Comparison of ENCODE assay signal across 20 mouse cellular contexts in genomic region chr3:24992577-24992976, GRCm38 (mm10).
DNase-seq lines count a peak whose midpoint lies in the region; ATAC-seq and TF ChIP-seq lines count a peak whose summit lies in the region.
"Had no signal": no experiment of that assay in that cellular context is flagged by ENCODE, and none has a peak within 500 bp of the region (broad histone marks: within the 10 kb centered on the region; RNA-seq: fewer than 3 reads in every experiment).

No protein-coding gene starts in this region.

- no peak overlapping the region for H3K27ac ChIP-seq in forebrain, embryonic 11.5 days (ENCODE audit: low read depth, low read length)
- H3K27ac ChIP-seq in forebrain, embryonic 10.5 days, result no peak overlapping the region
- no peak overlapping the region for H3K27ac ChIP-seq in midbrain, postnatal 0 days (ENCODE audit: low read depth, low read length)
- no peak overlapping the region for H3K27ac ChIP-seq in midbrain, embryonic 15.5 days
- H3K27ac ChIP-seq in forebrain, embryonic 14.5 days (ENCODE audit: low read depth, low read length), result no peak overlapping the region
- H3K27ac ChIP-seq in hindbrain, postnatal 0 days, result no peak overlapping the region
- H3K27ac ChIP-seq: liver, embryonic 15.5 days had no signal

- H3K9ac ChIP-seq in forebrain, embryonic 11.5 days (ENCODE audit: low read length), result no peak overlapping the region
- H3K9ac ChIP-seq in midbrain, postnatal 0 days (replicated peaks; ENCODE audit: low read length, poor library complexity, severe bottlenecking), result no peak overlapping the region
- H3K9ac ChIP-seq in midbrain, embryonic 15.5 days, result no peak overlapping the region
- no peak overlapping the region for H3K9ac ChIP-seq in forebrain, embryonic 14.5 days (ENCODE audit: low read length)
- H3K9ac ChIP-seq in hindbrain, postnatal 0 days (replicated peaks; ENCODE audit: low read length), result no peak overlapping the region
- H3K9ac ChIP-seq: heart, embryonic 12.5 days; liver, embryonic 15.5 days had no signal

- no peak for TF ChIP-seq CTCF in midbrain, postnatal 0 days (IDR thresholded peaks at IDR 0.05)
- no peak for TF ChIP-seq CTCF in hindbrain, postnatal 0 days (IDR thresholded peaks at IDR 0.05; ENCODE audit: low read depth)

- H3K9me3 ChIP-seq in forebrain, embryonic 11.5 days (ENCODE audit: control insufficient read depth, low read length), result no peaks in the 10 kb centered on the region
- H3K9me3 ChIP-seq in forebrain, embryonic 10.5 days, result no peaks in the 10 kb centered on the region
- no peaks in the 10 kb centered on the region for H3K9me3 ChIP-seq in midbrain, postnatal 0 days (ENCODE audit: low read length)
- H3K9me3 ChIP-seq in midbrain, embryonic 15.5 days, result 0 out of 2 replicates have a peak, but pooled peaks cover 3% of the 10 kb centered on the region
- no peaks in the 10 kb centered on the region for H3K9me3 ChIP-seq in forebrain, embryonic 14.5 days (replicated peaks; ENCODE audit: control insufficient read depth, low read length)
- no peaks in the 10 kb centered on the region for H3K9me3 ChIP-seq in hindbrain, postnatal 0 days (ENCODE audit: low read length)
- H3K9me3 ChIP-seq: heart, embryonic 12.5 days; liver, embryonic 15.5 days had no signal

- H3K27me3 ChIP-seq in forebrain, embryonic 11.5 days (ENCODE audit: control insufficient read depth, insufficient read depth, low read length), result no peaks in the 10 kb centered on the region; the same call in 1 of the 2 replicates
- peaks cover 16% of the 10 kb centered on the region; the same call in 1 of the 2 replicates for H3K27me3 ChIP-seq in forebrain, embryonic 10.5 days (ENCODE audit: poor library complexity, severe bottlenecking)
- H3K27me3 ChIP-seq in midbrain, postnatal 0 days (ENCODE audit: insufficient read depth, low read length), result no peaks in the 10 kb centered on the region
- H3K27me3 ChIP-seq in midbrain, embryonic 15.5 days (replicated peaks), result no peaks in the 10 kb centered on the region
- no peaks in the 10 kb centered on the region for H3K27me3 ChIP-seq in forebrain, embryonic 14.5 days (replicated peaks; ENCODE audit: control insufficient read depth, insufficient read depth, low read length)
- H3K27me3 ChIP-seq in hindbrain, postnatal 0 days (ENCODE audit: insufficient read depth, low read length), result no peaks in the 10 kb centered on the region
- H3K27me3 ChIP-seq: heart, embryonic 12.5 days; liver, embryonic 15.5 days had no signal

- no peak overlapping the region for H3K4me3 ChIP-seq in forebrain, embryonic 11.5 days (ENCODE audit: low read depth, low read length)
- no peak overlapping the region for H3K4me3 ChIP-seq in forebrain, embryonic 10.5 days
- H3K4me3 ChIP-seq in midbrain, postnatal 0 days (ENCODE audit: low read depth, low read length), result no peak overlapping the region
- no peak overlapping the region for H3K4me3 ChIP-seq in midbrain, embryonic 15.5 days
- no peak overlapping the region for H3K4me3 ChIP-seq in forebrain, embryonic 14.5 days (ENCODE audit: low read depth, low read length)
- no peak overlapping the region for H3K4me3 ChIP-seq in hindbrain, postnatal 0 days (ENCODE audit: low read length)
- H3K4me3 ChIP-seq: heart, embryonic 12.5 days; liver, embryonic 15.5 days had no signal

- H3K4me1 ChIP-seq in forebrain, embryonic 11.5 days (replicated peaks; ENCODE audit: control insufficient read depth, insufficient read depth, low read length), result no peaks in the 10 kb centered on the region
- peaks cover 9% of the 10 kb centered on the region; the same call in 1 of the 2 replicates for H3K4me1 ChIP-seq in forebrain, embryonic 10.5 days
- no peaks in the 10 kb centered on the region for H3K4me1 ChIP-seq in midbrain, postnatal 0 days (ENCODE audit: insufficient read depth, low read length)
- H3K4me1 ChIP-seq in midbrain, embryonic 15.5 days, result 0 out of 2 replicates have a peak, but pooled peaks cover 3% of the 10 kb centered on the region
- H3K4me1 ChIP-seq in forebrain, embryonic 14.5 days (ENCODE audit: control insufficient read depth, insufficient read depth, low read length), result no peaks in the 10 kb centered on the region
- no peaks in the 10 kb centered on the region for H3K4me1 ChIP-seq in hindbrain, postnatal 0 days (ENCODE audit: insufficient read depth, low read length)
- H3K4me1 ChIP-seq: heart, embryonic 12.5 days; liver, embryonic 15.5 days had no signal

- 34% methylated on average over 2 of the region's 2 CpGs for WGBS in forebrain, embryonic 11.5 days
- WGBS in forebrain, embryonic 10.5 days, result 55% methylated on average over 2 of the region's 2 CpGs
- 59% methylated on average over 2 of the region's 2 CpGs for WGBS in midbrain, postnatal 0 days
- WGBS in midbrain, embryonic 15.5 days, result 49% methylated on average over 2 of the region's 2 CpGs
- WGBS in forebrain, embryonic 14.5 days, result 16% methylated on average over 2 of the region's 2 CpGs
- 43% methylated on average over 2 of the region's 2 CpGs for WGBS in hindbrain, postnatal 0 days

- peak; percentile 83 for ATAC-seq in forebrain, embryonic 11.5 days (replicated peaks; ENCODE audit: low FRiP score)
- ATAC-seq in midbrain, postnatal 0 days (ENCODE audit: low FRiP score), result no peak
- no peak for ATAC-seq in midbrain, embryonic 15.5 days (replicated peaks)
- peak; percentile 60; the same call in 1 of the 2 replicates for ATAC-seq in forebrain, embryonic 14.5 days
- no peak for ATAC-seq in hindbrain, postnatal 0 days
- no peak for ATAC-seq in inflammation-experienced regulatory T-cells, adult 6 months
- ATAC-seq: CD4-positive, CD25-positive, alpha-beta regulatory T cell, adult 4 months had no signal

- DNase-seq in forebrain, embryonic 11.5 days (ENCODE audit: low spot score), result no peak
- DNase-seq in forebrain, embryonic 10.5 days (ENCODE audit: extremely low spot score, low spot score), result no peak
- peak; percentile 24 for DNase-seq in midbrain, postnatal 0 days (ENCODE audit: low spot score)
- peak; percentile 69 for DNase-seq in forebrain, embryonic 14.5 days (ENCODE audit: low spot score)
- DNase-seq in hindbrain, postnatal 0 days (ENCODE audit: low spot score), result peak; percentile 18
- no peak for DNase-seq in spleen, adult 12 weeks (ENCODE audit: low spot score)
- DNase-seq: adrenal gland, postnatal 14 days; cerebellum, adult 11 months; cerebellum, postnatal 10 days; heart, adult 11 months; heart, postnatal 14 days; kidney, adult 2 months; kidney, postnatal 25 days; right cerebral cortex, adult 18-20 months; thymus, postnatal 4 days had no signal

- no peak overlapping the region for H3K4me2 ChIP-seq in forebrain, embryonic 11.5 days (ENCODE audit: low read depth, low read length, severe bottlenecking)
- H3K4me2 ChIP-seq in midbrain, postnatal 0 days (ENCODE audit: low read depth, low read length, poor library complexity, severe bottlenecking), result no peak overlapping the region
- no peak overlapping the region for H3K4me2 ChIP-seq in midbrain, embryonic 15.5 days
- H3K4me2 ChIP-seq in forebrain, embryonic 14.5 days (ENCODE audit: low read length), result no peak overlapping the region
- H3K4me2 ChIP-seq in hindbrain, postnatal 0 days (ENCODE audit: low read depth, low read length), result no peak overlapping the region
- H3K4me2 ChIP-seq: heart, embryonic 12.5 days; liver, embryonic 15.5 days had no signal

- H3K36me3 ChIP-seq in forebrain, embryonic 11.5 days (ENCODE audit: control insufficient read depth, insufficient read depth, low read length), result no peaks in the 10 kb centered on the region
- no peaks in the 10 kb centered on the region for H3K36me3 ChIP-seq in forebrain, embryonic 10.5 days (replicated peaks)
- H3K36me3 ChIP-seq in midbrain, postnatal 0 days (ENCODE audit: insufficient read depth, low read length), result no peaks in the 10 kb centered on the region
- no peaks in the 10 kb centered on the region for H3K36me3 ChIP-seq in midbrain, embryonic 15.5 days (replicated peaks)
- H3K36me3 ChIP-seq in forebrain, embryonic 14.5 days (ENCODE audit: control insufficient read depth, insufficient read depth, low read length), result no peaks in the 10 kb centered on the region
- H3K36me3 ChIP-seq in hindbrain, postnatal 0 days (ENCODE audit: insufficient read depth, low read length), result no peaks in the 10 kb centered on the region
- H3K36me3 ChIP-seq: heart, embryonic 12.5 days; liver, embryonic 15.5 days had no signal

Comparison
In these comparisons a context has a peak if more than half of its experiments do, and no peak if none do; other contexts are left out.
1. DNase-seq: peak in midbrain, postnatal 0 days (single experiment), forebrain, embryonic 14.5 days (single experiment) and hindbrain, postnatal 0 days (single experiment); none in forebrain, embryonic 11.5 days (single experiment), forebrain, embryonic 10.5 days (single experiment) and spleen, adult 12 weeks (single experiment).
2. ATAC-seq: peak in forebrain, embryonic 11.5 days (single experiment) and forebrain, embryonic 14.5 days (single experiment); none in midbrain, postnatal 0 days (single experiment), midbrain, embryonic 15.5 days (single experiment), hindbrain, postnatal 0 days (single experiment) and inflammation-experienced regulatory T-cells, adult 6 months (single experiment).